Mouse (Mus musculus) olfactory bulb, adult 2 months (tissue): ENCODE results near the gene Xrn1.

Source experiments
- CTCF ChIP-seq: fragments of 200-500 bp; IDR thresholded peaks from 2 replicates; pipeline ENCODE4 v1.5.1; 2012; ENCODE audit warnings: low read depth, mild to moderate bottlenecking, low read length, moderate library complexity; ENCODE audit not compliant: insufficient read depth
- POLR2A ChIP-seq: fragments of 200-500 bp; IDR thresholded peaks from 2 replicates; pipeline ENCODE4 v1.6.1; 2012; ENCODE audit warnings: mild to moderate bottlenecking, low read depth, low read length, moderate library complexity; ENCODE audit not compliant: insufficient read depth

DNA sequence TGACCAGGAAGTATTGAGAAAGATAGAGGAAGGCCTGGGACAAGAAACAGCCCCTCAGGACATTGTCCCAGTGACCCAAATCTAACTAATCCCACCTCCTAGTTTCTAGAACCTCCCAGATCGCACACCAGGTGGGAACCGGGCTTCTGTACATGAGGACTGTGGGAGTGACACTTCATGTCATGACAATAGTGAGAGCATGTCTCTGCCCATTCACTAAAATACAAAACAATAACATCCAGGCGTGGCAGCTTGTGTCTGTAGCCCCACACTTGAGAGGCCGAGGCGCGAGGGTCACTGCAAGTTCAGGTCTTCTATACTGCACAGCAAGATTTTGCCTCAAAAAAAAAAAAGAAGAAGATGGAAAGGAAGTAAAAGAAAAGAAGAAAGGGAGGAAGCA, 25.3 kb downstream of the Xrn1 start:
- no peak for TF ChIP-seq CTCF
- TF ChIP-seq POLR2A: no peak
